Mouse (Mus musculus) layer of hippocampus, adult 9-10 months (tissue): ENCODE data around the gene Thada.

Source experiments
- DNase-seq: peaks from one replicate; pipeline ENCODE4 v3.0.0; 2022; ENCODE audit warnings: low spot score

Gene Thada

GRCm38 (mm10) chr17:84370385-84370784, 95.6 kb downstream of the Thada start:
- DNase-seq: no peak

DNA sequence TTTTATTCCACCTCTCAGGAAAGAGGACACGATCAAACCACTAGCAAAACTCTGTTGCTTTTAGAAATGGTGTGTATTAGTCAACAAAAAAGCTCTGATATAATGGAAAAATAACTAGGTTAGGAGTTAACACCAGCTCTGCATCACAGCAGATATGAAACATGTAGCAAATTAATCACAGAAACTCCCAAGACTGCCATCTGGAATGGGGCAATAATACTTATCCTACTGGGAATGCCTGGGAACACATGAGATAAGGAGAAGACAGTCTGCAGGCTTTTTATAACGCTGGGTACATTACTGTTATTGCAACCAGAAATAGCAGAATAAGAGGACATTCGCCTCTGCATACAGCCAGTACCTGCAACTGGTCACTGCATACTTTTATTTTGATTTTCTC, 96.2 kb downstream of the Thada start:
- DNase-seq: no peak

DNA sequence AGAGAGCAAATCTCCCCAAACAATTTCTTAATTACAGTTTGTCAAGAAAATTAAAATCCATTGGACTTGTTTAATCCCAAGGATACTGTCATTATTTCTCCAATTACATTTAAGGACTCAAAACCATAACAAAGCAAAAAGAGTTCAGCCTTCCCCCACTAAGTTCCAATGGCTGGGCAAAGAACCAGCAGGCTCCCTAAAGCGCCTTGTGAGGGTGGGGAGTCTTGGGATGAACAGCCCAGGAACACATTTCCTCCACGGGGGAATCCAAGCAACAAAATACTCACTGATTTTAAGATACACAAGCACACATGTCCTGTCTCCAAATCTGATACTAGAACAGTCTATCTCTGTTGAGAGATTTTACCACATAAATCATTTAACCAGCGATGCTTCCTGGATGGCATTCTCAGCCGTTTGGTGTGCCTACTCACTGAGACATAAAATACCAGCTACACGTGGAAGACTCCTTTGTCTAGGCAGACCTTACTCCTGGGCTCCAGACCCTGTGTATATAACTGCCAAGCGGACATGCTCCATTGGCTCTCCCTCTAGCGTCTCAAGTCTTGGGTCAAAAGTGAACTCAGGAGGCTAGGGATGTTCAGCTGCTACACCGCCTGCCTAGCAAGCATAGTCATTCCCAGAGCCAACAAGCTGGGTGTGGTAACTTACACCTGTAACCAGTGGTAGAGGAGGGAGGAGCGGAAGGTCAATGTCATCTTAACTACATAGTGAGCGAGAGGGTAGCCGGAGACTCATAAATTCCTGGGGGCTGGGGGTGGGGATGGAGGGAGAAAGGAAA, 97.6 kb downstream of the Thada start:
- DNase-seq: no peak

GRCm38 (mm10) chr17:84367663-84368062, 98.3 kb downstream of the Thada start:
- DNase-seq: no peak

DNA sequence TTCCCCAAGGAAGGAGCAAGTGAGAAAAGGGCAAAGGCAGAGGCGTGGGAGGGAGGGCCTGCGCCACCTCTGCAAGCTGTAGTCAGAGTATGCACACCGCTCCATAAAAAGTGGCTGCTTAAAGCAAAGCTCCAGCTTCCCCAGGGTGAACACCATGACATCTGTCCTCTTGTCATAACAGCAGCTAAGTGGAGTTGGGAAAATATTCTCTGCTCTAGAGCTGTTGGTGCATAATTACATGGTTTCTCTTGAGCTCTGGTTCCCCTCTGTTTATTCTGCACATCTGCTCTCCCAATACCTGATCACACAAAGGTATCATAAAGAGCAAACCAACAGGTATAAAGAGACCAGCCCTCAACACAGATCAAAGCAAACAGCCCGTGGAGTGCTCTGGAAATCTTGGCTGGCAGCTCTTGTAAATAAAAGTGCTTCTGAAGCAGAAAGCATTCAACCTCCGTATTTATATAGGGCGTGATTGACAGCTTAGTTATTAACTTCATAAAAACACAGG, 100.2 kb downstream of the Thada start:
- no peak for DNase-seq

DNA sequence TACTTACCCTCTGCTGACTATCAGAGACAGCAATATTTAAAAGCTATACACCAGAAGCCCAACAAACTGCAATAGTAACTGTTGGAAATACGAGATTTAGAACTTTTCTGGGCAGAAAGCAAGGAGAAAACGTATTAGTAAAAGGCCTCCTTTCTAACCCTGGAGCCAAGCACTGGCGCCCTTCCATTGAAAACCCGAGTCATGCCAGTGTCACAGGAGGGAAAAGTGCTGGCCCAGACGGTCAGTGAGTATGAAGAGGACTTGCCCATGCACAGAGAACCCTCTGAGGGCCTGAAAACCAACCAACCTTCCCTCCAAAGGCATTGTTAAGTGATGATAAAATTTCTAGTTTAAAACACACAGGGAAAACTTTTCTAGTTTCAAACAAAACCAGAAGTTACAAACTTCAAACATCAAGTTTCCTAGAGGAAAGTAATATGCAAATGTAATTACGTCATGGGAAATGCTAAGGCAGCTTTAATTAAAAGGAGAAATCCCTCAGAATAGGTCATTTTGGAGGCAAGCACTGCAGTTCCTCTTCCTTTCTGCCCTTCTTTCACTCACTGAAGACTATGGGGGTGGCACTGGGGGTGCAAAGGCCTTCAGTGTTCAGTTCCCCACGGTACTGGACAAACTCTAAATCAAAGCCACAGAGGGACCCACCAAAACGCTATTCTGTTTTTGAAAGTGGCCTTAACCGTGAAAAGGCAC, 100.8 kb downstream of the Thada start:
- no peak for DNase-seq

- DNase-seq: no peak
Observed at GRCm38 (mm10) chr17:84363444-84363843, 102.6 kb downstream of the Thada start.

DNA sequence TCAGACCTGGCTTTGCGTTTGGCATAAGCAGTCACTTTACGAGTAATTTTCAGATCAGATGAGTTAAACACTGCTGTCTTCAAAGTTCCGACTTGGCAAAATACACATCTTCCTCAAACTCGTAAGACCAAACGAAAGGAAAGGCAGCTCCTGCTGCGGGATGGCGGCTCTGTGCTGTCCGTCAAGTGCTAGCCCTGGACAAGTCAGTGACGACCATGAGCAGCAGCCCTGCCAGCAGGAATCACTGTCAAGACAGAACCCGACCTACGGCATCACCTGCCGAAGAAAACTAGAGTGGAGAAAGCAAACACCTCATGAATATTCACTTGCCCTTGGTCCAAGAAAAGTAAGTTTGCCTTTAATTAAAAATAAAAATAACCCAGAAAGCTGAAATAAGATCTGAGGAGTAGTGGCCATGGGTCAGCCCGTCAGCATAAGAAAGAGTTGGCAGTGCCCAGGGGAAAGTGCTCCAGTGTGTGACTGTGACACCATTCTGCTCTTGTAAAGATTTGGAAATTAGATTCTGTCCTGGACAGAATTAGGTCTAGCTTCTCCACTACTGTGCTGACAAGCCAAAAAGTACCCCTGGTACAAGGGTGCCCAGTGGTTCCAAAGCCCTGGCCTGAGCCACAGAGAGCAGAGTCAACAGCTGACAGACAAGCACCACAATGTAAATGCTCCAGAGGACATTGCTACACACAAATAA, 103.3 kb downstream of the Thada start:
- no peak for DNase-seq

DNA sequence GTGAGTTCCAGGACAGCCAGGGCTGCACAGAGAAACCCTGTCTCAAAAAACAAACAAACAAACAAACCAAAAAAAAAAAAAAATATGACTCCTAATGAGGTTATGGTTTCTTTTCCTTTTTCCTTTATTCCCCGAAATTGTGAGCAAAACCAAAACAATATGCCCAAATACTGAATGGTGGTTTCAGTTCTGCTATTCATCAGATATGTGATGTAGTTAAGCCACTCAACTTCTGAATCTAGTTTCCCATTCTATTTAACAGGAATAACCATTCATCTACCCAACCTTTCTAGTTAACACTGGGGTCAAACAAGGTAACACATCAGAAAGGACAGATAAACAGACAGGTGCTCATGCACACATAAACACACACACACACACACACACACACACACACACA, 105.0 kb downstream of the Thada start:
- no peak for DNase-seq

DNA sequence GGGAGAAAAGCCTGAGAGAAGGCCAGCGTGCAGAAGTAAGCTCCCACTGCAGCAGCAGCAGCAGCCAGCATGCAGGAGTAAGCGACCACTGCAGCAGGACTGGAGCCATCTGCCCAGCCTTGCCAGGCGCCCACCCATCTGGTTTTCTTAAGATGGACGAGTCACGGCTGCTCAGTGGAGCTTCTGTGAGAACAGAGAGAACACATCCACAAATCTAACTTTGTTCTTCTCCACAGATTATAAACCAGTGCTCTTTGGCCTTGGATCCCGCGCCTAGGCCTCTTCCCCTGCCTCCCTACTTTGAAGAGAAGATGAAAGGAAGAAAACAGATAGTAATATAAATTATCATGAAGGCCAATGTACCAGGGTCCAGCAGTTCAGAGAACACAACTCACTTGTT, 106.2 kb downstream of the Thada start:
- DNase-seq: no peak

- DNase-seq: no peak
Observed at GRCm38 (mm10) chr17:84358951-84359644, 106.9 kb downstream of the Thada start.

DNA sequence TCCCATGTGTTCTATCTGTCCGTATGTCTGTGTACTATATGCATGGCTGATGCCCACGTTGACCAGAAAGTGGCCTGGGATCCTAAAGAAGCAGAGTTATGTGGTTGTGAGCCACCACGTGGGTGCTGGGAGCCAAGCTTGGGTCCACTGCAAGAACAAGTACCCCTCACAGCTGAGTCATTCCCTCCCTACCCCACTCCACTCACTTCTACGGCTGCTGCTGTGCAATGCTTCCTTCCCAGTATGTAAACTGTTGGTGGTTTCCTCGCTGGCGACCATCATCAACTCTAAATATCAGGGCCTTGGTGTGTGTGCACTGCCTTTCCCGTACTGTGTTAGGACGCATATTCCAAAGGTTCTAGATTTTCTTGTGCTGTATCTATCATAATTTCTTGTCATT, 108.2 kb downstream of the Thada start:
- no peak for DNase-seq

GRCm38 (mm10) chr17:84356056-84356887, 109.7 kb downstream of the Thada start:
- DNase-seq: no peak

GRCm38 (mm10) chr17:84355006-84355405, 111.0 kb downstream of the Thada start:
- DNase-seq: no peak

DNA sequence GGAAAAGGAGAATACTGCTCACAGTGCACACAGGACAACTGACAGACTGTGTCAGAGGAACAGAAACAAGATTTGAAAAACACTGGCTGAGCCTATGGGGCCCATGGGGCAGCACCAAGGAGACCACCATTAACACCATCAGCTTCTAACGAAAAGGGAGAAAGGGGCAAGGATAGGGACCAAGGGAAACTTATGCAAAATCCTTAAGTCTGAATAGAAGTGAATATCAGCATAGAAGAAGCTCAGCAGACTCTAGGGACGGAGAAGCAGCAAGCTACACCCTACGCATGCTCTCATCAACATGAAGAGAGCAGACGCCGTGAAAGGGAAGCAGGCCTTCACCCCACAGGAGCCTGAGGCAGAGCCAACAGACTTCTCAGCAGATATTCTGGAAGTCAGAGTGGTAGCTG, 112.1 kb downstream of the Thada start:
- DNase-seq: no peak

DNA sequence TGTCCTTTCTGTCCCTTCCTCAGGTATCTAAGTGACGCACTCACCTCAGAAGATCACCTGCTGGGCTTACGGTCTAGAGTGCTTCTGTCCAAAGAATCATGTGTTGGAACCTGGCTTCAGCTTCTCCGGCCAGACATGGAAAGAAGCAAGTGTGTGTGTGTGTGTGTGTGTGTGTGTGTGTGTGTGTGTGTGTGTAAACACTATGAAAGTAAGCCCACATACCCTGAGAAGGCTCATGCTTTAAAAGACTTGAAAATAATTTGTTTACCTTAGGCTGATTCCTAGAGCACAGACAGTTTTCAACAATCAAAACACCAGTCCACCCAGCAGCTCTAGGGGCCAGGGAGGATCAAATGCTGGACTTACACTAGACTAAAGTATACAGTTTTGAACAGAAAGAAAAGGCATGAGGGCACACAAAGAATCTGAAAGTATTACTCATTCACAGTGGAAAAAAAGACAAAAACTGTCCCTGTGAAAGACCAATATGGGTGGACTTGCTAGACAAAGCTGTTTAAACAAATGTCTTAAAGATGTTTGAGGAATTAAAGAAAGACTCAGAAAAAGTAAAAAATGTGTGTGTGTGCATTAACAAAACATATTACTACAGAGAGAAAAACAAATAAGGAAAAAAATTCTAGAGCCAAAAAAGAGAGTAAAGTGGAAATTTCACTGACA, 112.6 kb downstream of the Thada start:
- no peak for DNase-seq

DNA sequence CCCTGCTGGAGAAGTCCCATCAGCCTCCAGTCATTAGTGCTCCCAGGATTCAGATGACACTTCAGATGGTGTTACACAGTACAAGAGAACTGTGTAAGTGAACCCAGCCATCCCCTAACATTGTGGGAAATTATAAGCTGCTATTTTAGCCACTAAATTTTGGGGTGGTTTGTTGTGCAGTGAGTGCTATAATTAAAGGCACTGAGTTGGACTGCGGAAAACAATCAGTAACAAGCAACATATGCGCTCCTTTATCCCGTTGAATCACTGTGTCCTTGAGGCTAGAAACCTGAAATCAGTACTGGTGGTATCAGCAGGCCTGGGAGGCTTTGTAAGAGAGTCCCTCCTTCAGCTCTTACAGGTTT, 113.2 kb downstream of the Thada start:
- no peak for DNase-seq

GRCm38 (mm10) chr17:84351912-84352789, 113.9 kb downstream of the Thada start:
- no peak for DNase-seq

- no peak for DNase-seq
Observed at GRCm38 (mm10) chr17:84351276-84351675, 114.7 kb downstream of the Thada start.

DNA sequence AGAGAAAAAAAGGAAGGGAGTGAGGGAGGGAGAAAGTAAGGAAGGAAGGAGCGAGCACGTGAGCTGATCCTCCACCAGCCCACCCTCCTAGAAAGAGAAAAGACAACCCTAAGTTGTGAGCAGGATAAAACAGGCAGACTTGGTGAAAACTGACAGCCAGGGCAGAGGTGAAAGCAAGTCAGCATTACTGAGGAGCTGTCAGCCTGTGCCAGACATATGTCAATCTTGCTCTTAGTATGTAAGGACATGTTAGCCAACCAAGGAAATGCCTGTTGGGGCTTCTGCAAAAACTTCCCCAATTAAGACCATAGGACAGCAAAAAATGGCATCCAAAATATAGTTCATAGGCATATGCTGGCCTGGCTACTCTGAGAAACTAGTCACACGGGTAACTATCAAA, 117.1 kb downstream of the Thada start:
- no peak for DNase-seq
